Mouse (Mus musculus) liver, embryonic 14.5 days (tissue): ENCODE results near the gene Ppard.

Experiments
- CTCF ChIP-seq: IDR thresholded peaks from 2 replicates; pipeline ENCODE4 v1.5.1; 2016; ENCODE audit warnings: antibody characterized with exemption, low read depth, control low read depth
- EP300 ChIP-seq: IDR thresholded peaks from 2 replicates; pipeline ENCODE4 v1.6.1; 2016; ENCODE audit warnings: antibody characterized with exemption, low read depth

GRCm38 (mm10) chr17:28217721-28218649 lies 14.5 kb upstream of the Ppard start:
- TF ChIP-seq CTCF (no peak), EP300 (no peak)
